32 mouse cellular contexts compared by ENCODE assay signal in the genomic region with DNA sequence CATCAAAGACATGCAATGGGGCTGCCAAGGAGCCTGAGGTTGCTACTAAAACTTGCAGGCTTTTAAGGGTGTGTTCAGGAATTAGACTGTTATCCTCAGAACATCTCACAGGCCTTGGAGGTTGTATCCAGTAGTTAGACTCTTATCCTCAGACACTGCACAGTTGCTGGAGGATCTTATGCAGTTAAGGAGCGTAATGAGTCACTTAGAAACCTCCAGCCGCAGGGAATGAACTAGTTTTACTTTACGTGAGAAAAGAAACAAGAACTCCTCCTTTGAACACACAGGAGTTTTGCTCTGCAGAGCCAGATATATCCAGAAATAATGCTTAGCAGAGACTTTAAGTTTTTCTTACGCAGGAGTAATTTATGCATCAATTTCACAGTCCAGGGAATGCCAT.
"Had no signal": no experiment of that assay in that cellular context is flagged by ENCODE, and none has a peak within 500 bp of the region (broad histone marks: within the 10 kb centered on the region; RNA-seq: fewer than 3 reads in every experiment).

No protein-coding gene starts in this region.

- H3K27ac ChIP-seq: limb, embryonic 10.5 days; limb, embryonic 12.5 days; limb, embryonic 13.5 days; limb, embryonic 15.5 days; liver, embryonic 12.5 days; liver, embryonic 13.5 days; liver, embryonic 14.5 days; liver, embryonic 15.5 days; lung, embryonic 15.5 days; macrophage; midbrain, embryonic 10.5 days; midbrain, embryonic 12.5 days; midbrain, embryonic 13.5 days; midbrain, embryonic 15.5 days; neural tube, embryonic 12.5 days had no signal

- H3K4me3 ChIP-seq: limb, embryonic 10.5 days; limb, embryonic 12.5 days; limb, embryonic 13.5 days; limb, embryonic 15.5 days; liver, embryonic 12.5 days; liver, embryonic 13.5 days; liver, embryonic 15.5 days; lung, embryonic 15.5 days; megakaryocyte, embryonic 14.5 days; midbrain, embryonic 10.5 days; midbrain, embryonic 12.5 days; midbrain, embryonic 13.5 days; midbrain, embryonic 15.5 days; myocyte; neural tube, embryonic 12.5 days had no signal

- DNase-seq: left cerebral cortex, postnatal 4 days; liver; liver, embryonic 13.5 days; liver, postnatal 0 days; lung, adult 18-20 months; lung, adult 2 months; lung, embryonic 14.5 days; lung, postnatal 10 days; lung, postnatal 14 days; lung, postnatal 36 days; lung, postnatal 4 days; midbrain, embryonic 14.5 days had no signal

- H3K4me2 ChIP-seq: limb, embryonic 12.5 days; limb, embryonic 13.5 days; limb, embryonic 15.5 days; liver, embryonic 11.5 days; liver, embryonic 12.5 days; liver, embryonic 13.5 days; liver, embryonic 15.5 days; lung, embryonic 14.5 days; lung, embryonic 15.5 days; midbrain, embryonic 11.5 days; midbrain, embryonic 12.5 days; midbrain, embryonic 13.5 days; midbrain, embryonic 15.5 days; neural tube, embryonic 12.5 days had no signal

- H3K9me3 ChIP-seq: limb, embryonic 10.5 days; limb, embryonic 12.5 days; limb, embryonic 13.5 days; limb, embryonic 15.5 days; liver, embryonic 12.5 days; liver, embryonic 13.5 days; liver, embryonic 15.5 days; lung, embryonic 15.5 days; megakaryocyte, embryonic 14.5 days; midbrain, embryonic 10.5 days; midbrain, embryonic 12.5 days; midbrain, embryonic 13.5 days; midbrain, embryonic 15.5 days; neural tube, embryonic 12.5 days had no signal

- H3K27me3 ChIP-seq: limb, embryonic 12.5 days; limb, embryonic 13.5 days; limb, embryonic 15.5 days; liver, embryonic 12.5 days; liver, embryonic 13.5 days; lung, embryonic 15.5 days; megakaryocyte, embryonic 14.5 days; midbrain, embryonic 12.5 days; midbrain, embryonic 13.5 days; midbrain, embryonic 15.5 days; neural tube, embryonic 12.5 days had no signal

- H3K36me3 ChIP-seq: limb, embryonic 10.5 days; limb, embryonic 12.5 days; limb, embryonic 13.5 days; limb, embryonic 15.5 days; liver, embryonic 12.5 days; liver, embryonic 13.5 days; liver, embryonic 15.5 days; lung, embryonic 15.5 days; midbrain, embryonic 10.5 days; midbrain, embryonic 12.5 days; midbrain, embryonic 13.5 days; midbrain, embryonic 15.5 days; neural tube, embryonic 12.5 days had no signal

- ATAC-seq: liver, embryonic 12.5 days; liver, postnatal 0 days; lung, postnatal 0 days; midbrain, embryonic 13.5 days; midbrain, embryonic 15.5 days; midbrain, embryonic 16.5 days had no signal

- H3K9ac ChIP-seq: limb, embryonic 12.5 days; limb, embryonic 13.5 days; limb, embryonic 15.5 days; liver, embryonic 12.5 days; liver, embryonic 13.5 days; liver, embryonic 14.5 days; liver, embryonic 15.5 days; liver, postnatal 0 days; lung, embryonic 14.5 days; lung, embryonic 15.5 days; midbrain, embryonic 12.5 days; midbrain, embryonic 13.5 days; midbrain, embryonic 15.5 days; neural tube, embryonic 12.5 days had no signal

- H3K4me1 ChIP-seq: limb, embryonic 10.5 days; limb, embryonic 12.5 days; limb, embryonic 13.5 days; limb, embryonic 15.5 days; liver, embryonic 12.5 days; liver, embryonic 13.5 days; liver, embryonic 15.5 days; lung, embryonic 15.5 days; megakaryocyte, embryonic 14.5 days; midbrain, embryonic 10.5 days; midbrain, embryonic 12.5 days; midbrain, embryonic 13.5 days; midbrain, embryonic 15.5 days; neural tube, embryonic 12.5 days had no signal
